Mouse (Mus musculus) CH12.LX (cell line): ENCODE data around the gene Lsg1. TPM values are rescaled to one million over a fixed set of nuclear protein-coding genes. Genes with fewer than 3 reads are reported as not detected.

Source experiments
- DNase-seq: peaks from one replicate; pipeline ENCODE4 v3.0.0-alpha.2; 2013; ENCODE audit errors: extremely low read depth
- H3K27ac ChIP-seq: 2 replicates; pipeline ENCODE4 v1.5.1; 2012; ENCODE audit warnings: low read depth, mild to moderate bottlenecking, control low read depth, moderate library complexity; ENCODE audit not compliant: insufficient read depth
- H3K27me3 ChIP-seq: replicated peaks from 2 replicates; pipeline ENCODE3; 2012; ENCODE audit warnings: inconsistent platforms
- H3K36me3 ChIP-seq, 2 experiments: replicated peaks in 1 of 2; 2 replicates each; pipeline versions ENCODE3 to v1.6.1; 2012; ENCODE audit warnings: inconsistent platforms in 1 of 2, low read length in 1 of 2, mild to moderate bottlenecking in 1 of 2, mixed read lengths in 1 of 2, moderate library complexity in 1 of 2; ENCODE audit not compliant: control insufficient read depth in 1 of 2, insufficient read depth in 1 of 2
- H3K4me1 ChIP-seq, 2 experiments: 2 replicates each; pipeline ENCODE4 v1.6.1; 2012; ENCODE audit warnings: inconsistent platforms in 1 of 2, moderate library complexity in 1 of 2; ENCODE audit not compliant: insufficient read depth in 2 of 2, control insufficient read depth in 1 of 2
- H3K4me2 ChIP-seq: 2 replicates; pipeline ENCODE4 v1.6.1; 2012; ENCODE audit warnings: low read depth, mild to moderate bottlenecking, control low read depth; ENCODE audit not compliant: poor library complexity, insufficient read depth, severe bottlenecking
- H3K4me3 ChIP-seq, 3 experiments: fragments of 150-350 bp in 1 of 3; sonication (generic) in 1 of 3; replicated peaks in 1 of 3; 2 replicates each; pipeline versions ENCODE3 to v1.5.1; 2011 to 2012; ENCODE audit warnings: low read depth in 2 of 3, low read length in 2 of 3, mild to moderate bottlenecking in 2 of 3, moderate library complexity in 2 of 3, control low read depth in 1 of 3, improper control_type of control experiment in 1 of 3, inconsistent platforms in 1 of 3, mixed read lengths in 1 of 3; ENCODE audit not compliant: poor library complexity in 1 of 3
- H3K79me2 ChIP-seq: replicated peaks from 2 replicates; pipeline ENCODE4 v1.6.1; 2012; ENCODE audit warnings: mild to moderate bottlenecking, moderate library complexity; ENCODE audit not compliant: control insufficient read depth, poor library complexity, insufficient read depth, severe bottlenecking; ENCODE audit errors: extremely low read depth
- H3K9ac ChIP-seq: 2 replicates; pipeline ENCODE4 v1.6.1; 2012; ENCODE audit warnings: low read depth, mild to moderate bottlenecking, control low read depth, moderate library complexity; ENCODE audit not compliant: insufficient read depth
- H3K9me3 ChIP-seq: replicated peaks from 2 replicates; pipeline ENCODE3; 2012; ENCODE audit warnings: low read length, inconsistent platforms, mixed read lengths
- BHLHE40 ChIP-seq: IDR thresholded peaks from 2 replicates; pipeline ENCODE4 v1.6.1; 2011; ENCODE audit warnings: mild to moderate bottlenecking, low read depth, low read length, improper control_type of control experiment
- CHD1 ChIP-seq: IDR thresholded peaks from 2 replicates; pipeline ENCODE4 v1.6.1; 2012; ENCODE audit warnings: low read depth, low read length, improper control_type of control experiment, inconsistent platforms
- E2F4 ChIP-seq: IDR thresholded peaks from 2 replicates; pipeline ENCODE4 v1.6.1; 2011; ENCODE audit warnings: low read depth, low read length, improper control_type of control experiment; ENCODE audit not compliant: insufficient replicate concordance
- GABPA ChIP-seq: IDR thresholded peaks from 2 replicates; pipeline ENCODE4 v1.6.1; 2012; ENCODE audit warnings: low read depth, low read length, improper control_type of control experiment, inconsistent platforms; ENCODE audit not compliant: insufficient replicate concordance
- HCFC1 ChIP-seq: IDR thresholded peaks from 2 replicates; pipeline ENCODE4 v1.6.1; 2012; ENCODE audit warnings: low read depth, mild to moderate bottlenecking, inconsistent platforms, low read length, improper control_type of control experiment
- IRF4 ChIP-seq: IDR thresholded peaks from 2 replicates; pipeline ENCODE4 v1.6.1; 2014; ENCODE audit warnings: low read depth, mild to moderate bottlenecking, inconsistent platforms, low read length, improper control_type of control experiment
- KAT2A ChIP-seq: IDR thresholded peaks from 2 replicates; pipeline ENCODE4 v1.6.1; 2012; ENCODE audit warnings: low read length, improper control_type of control experiment, inconsistent platforms; ENCODE audit not compliant: insufficient replicate concordance
- MAX ChIP-seq: IDR thresholded peaks from 2 replicates; pipeline ENCODE4 v1.6.1; 2011; ENCODE audit warnings: low read length, improper control_type of control experiment
- MAZ ChIP-seq: IDR thresholded peaks from 2 replicates; pipeline ENCODE4 v1.6.1; 2012; ENCODE audit warnings: low read depth, mild to moderate bottlenecking, inconsistent platforms, low read length, improper control_type of control experiment, moderate library complexity
- MEF2A ChIP-seq: IDR thresholded peaks from 2 replicates; pipeline ENCODE4 v1.6.1; 2014; ENCODE audit warnings: low read depth, mild to moderate bottlenecking, inconsistent platforms, low read length, improper control_type of control experiment, borderline replicate concordance
- NRF1 ChIP-seq: IDR thresholded peaks from 2 replicates; pipeline ENCODE4 v1.6.1; 2014; ENCODE audit warnings: low read depth, mild to moderate bottlenecking, inconsistent platforms, low read length, improper control_type of control experiment, moderate library complexity
- PAX5 ChIP-seq: IDR thresholded peaks from 2 replicates; pipeline ENCODE4 v1.6.1; 2012; ENCODE audit warnings: low read length, inconsistent platforms, mixed read lengths
- RAD21 ChIP-seq: IDR thresholded peaks from 2 replicates; pipeline ENCODE4 v1.6.1; 2011; ENCODE audit warnings: low read depth, mild to moderate bottlenecking, low read length, improper control_type of control experiment, moderate library complexity
- SIN3A ChIP-seq: IDR thresholded peaks from 2 replicates; pipeline ENCODE4 v1.6.1; 2012; ENCODE audit warnings: low read length, improper control_type of control experiment, inconsistent platforms
- TBP ChIP-seq: conservative IDR thresholded peaks from 2 replicates; pipeline ENCODE4 v1.6.1; 2011; ENCODE audit warnings: low read depth, low read length, improper control_type of control experiment
- USF1 ChIP-seq: IDR thresholded peaks from 2 replicates; pipeline ENCODE4 v1.6.1; 2014; ENCODE audit warnings: low read depth, mild to moderate bottlenecking, inconsistent platforms, low read length, improper control_type of control experiment
- USF2 ChIP-seq: conservative IDR thresholded peaks from 2 replicates; pipeline ENCODE4 v1.6.1; 2011; ENCODE audit warnings: low read depth, low read length, improper control_type of control experiment
- ZKSCAN1 ChIP-seq: IDR thresholded peaks from 2 replicates; pipeline ENCODE4 v1.6.1; 2012; ENCODE audit warnings: low read depth, inconsistent platforms, low read length, improper control_type of control experiment, borderline replicate concordance
- dilution Hi-C: fragments of 300-500 bp; cut with MboI; formaldehyde crosslinking; loops from 2 replicates; pipeline ENCODE4 v1.14.3; 2020; ENCODE audit warnings: low sequenced_read_pairs; ENCODE audit not compliant: extremely low pct_unique_long_range_greater_than_20kb, extremely low pct_ligation_motif_present
- in situ Hi-C: fragments of 300-500 bp; cut with MboI; formaldehyde crosslinking; loops from 3 replicates; pipeline ENCODE4 v1.14.3; 2019; ENCODE audit warnings: low sequenced_read_pairs, low pct_ligation_motif_present, low pct_unique_long_range_greater_than_20kb, mixed read lengths
- polyA plus RNA-seq: library from polyadenylated mRNA; unstranded; fragments of >175 nt; gene quantifications from 2 replicates; pipeline ENCODE4 v1.2.1, GENCODE M21; 2012; ENCODE audit warnings: low read depth; ENCODE audit not compliant: insufficient read length
- total RNA-seq, 2 experiments: library from RNA; depleted of rRNA; stranded (reverse); fragments of 300-350 nt in 1 of 2; fragments of >200 nt in 1 of 2; gene quantifications; 2 replicates each; pipeline ENCODE4 v1.2.3; 2012 to 2014

Lsg1 gene
- total and polyA plus RNA-seq, 3 experiments, result 58.4 to 189 (median 94.7) TPM

- dilution Hi-C loops (no loop called here), in situ Hi-C loops (no loop called here)
- Histone ChIP-seq H3K4me3 (no peak overlapping the region), H3K4me2 (no peak overlapping the region), H3K27me3 (peaks cover 54% of the 10 kb centered on the region), H3K27ac (no peak overlapping the region), H3K9ac (no peak overlapping the region), H3K9me3 (peaks cover 8% of the 10 kb centered on the region), H3K79me2 (no peaks in the 10 kb centered on the region), H3K4me1 (peaks cover 0 to 2% of the 10 kb centered on the region in 2 experiments; a peak in 1 of 4 replicates), H3K36me3 (no peaks in the 10 kb centered on the region)
- DNase-seq, result no peak
- no peak for TF ChIP-seq MEF2A
- no peak for TF ChIP-seq PAX5
- no peak for TF ChIP-seq RAD21
- TF ChIP-seq KAT2A, result no peak
- no peak for TF ChIP-seq NRF1
- no peak for TF ChIP-seq BHLHE40
- no peak for TF ChIP-seq E2F4
- no peak for TF ChIP-seq SIN3A
- TF ChIP-seq CHD1, result no peak
- TF ChIP-seq USF2, result no peak
- TF ChIP-seq GABPA, result no peak
- no peak for TF ChIP-seq HCFC1
- TF ChIP-seq MAX, result no peak
- no peak for TF ChIP-seq ZKSCAN1
Observed at GRCm38 (mm10) chr16:30542826-30543225, 44.6 kb downstream of the Lsg1 start.

- Histone ChIP-seq H3K4me3 (no peak overlapping the region), H3K27me3 (peaks cover 40% of the 10 kb centered on the region), H3K4me1 (peaks cover 5 to 18% of the 10 kb centered on the region in 2 experiments), H3K27ac (no peak overlapping the region), H3K36me3 (no peaks in the 10 kb centered on the region), H3K79me2 (no peaks in the 10 kb centered on the region), H3K9me3 (no peaks in the 10 kb centered on the region), H3K9ac (no peak overlapping the region), H3K4me2 (no peak overlapping the region)
- dilution Hi-C loops (no loop called here), in situ Hi-C loops (no loop called here)
- TF ChIP-seq MAZ, result no peak
- TF ChIP-seq USF1, result no peak
- no peak for TF ChIP-seq GABPA
- no peak for TF ChIP-seq CHD1
- no peak for TF ChIP-seq KAT2A
- no peak for TF ChIP-seq TBP
- TF ChIP-seq IRF4, result no peak
- TF ChIP-seq ZKSCAN1, result no peak
- DNase-seq, result no peak
Observed at GRCm38 (mm10) chr16:30540107-30541001, 47.0 kb downstream of the Lsg1 start.
